Mouse (Mus musculus): ENCODE measurements around the gene Fam210b. TPM values are rescaled to one million over a fixed set of nuclear protein-coding genes. Genes with fewer than 3 reads are reported as not detected.

Fam210b gene
- polyA plus RNA-seq, 1 experiment, result 7.9 TPM

- Histone ChIP-seq H3K4me3 (ENCODE audit: control insufficient read depth, low read depth, low read length) (no peak overlapping the region), H3K4me1 (ENCODE audit: control insufficient read depth, insufficient read depth, low read length) (peaks cover 8% of the 10 kb centered on the region), H3K27me3 (ENCODE audit: control insufficient read depth, insufficient read depth, low read length) (no peaks in the 10 kb centered on the region), H3K36me3 (ENCODE audit: control insufficient read depth, insufficient read depth, low read length) (no peaks in the 10 kb centered on the region; the same call in 1 of the 2 replicates), H3K27ac (ENCODE audit: control insufficient read depth, insufficient read depth, low read depth, low read length) (no peak overlapping the region)
- TF ChIP-seq CTCF (IDR thresholded peaks at IDR 0.05; ENCODE audit: control insufficient read depth, insufficient read depth, insufficient replicate concordance, low read depth, low read length), result no peak
- TF ChIP-seq POLR2A (IDR thresholded peaks at IDR 0.05; ENCODE audit: control insufficient read depth, low read depth, low read length), result no peak
Observed at GRCm38 (mm10) chr2:172350773-172351172, 5.4 kb downstream of the Fam210b start.

- H3K4me3 ChIP-seq (ENCODE audit: control insufficient read depth, low read depth, low read length), result no peak overlapping the region
- no peaks in the 10 kb centered on the region for H3K4me1 ChIP-seq (ENCODE audit: control insufficient read depth, insufficient read depth, low read length)
- H3K27me3 ChIP-seq (ENCODE audit: control insufficient read depth, insufficient read depth, low read length), result no peaks in the 10 kb centered on the region
- peaks cover 1% of the 10 kb centered on the region for H3K36me3 ChIP-seq (ENCODE audit: control insufficient read depth, insufficient read depth, low read length)
- no peak overlapping the region for H3K27ac ChIP-seq (ENCODE audit: control insufficient read depth, insufficient read depth, low read depth, low read length)
- no peak for TF ChIP-seq POLR2A (IDR thresholded peaks at IDR 0.05; ENCODE audit: control insufficient read depth, low read depth, low read length)
- TF ChIP-seq CTCF (IDR thresholded peaks at IDR 0.05; ENCODE audit: control insufficient read depth, insufficient read depth, insufficient replicate concordance, low read depth, low read length), result no peak
Observed at GRCm38 (mm10) chr2:172353218-172353617, 7.9 kb downstream of the Fam210b start.

- H3K27me3 ChIP-seq (ENCODE audit: control insufficient read depth, insufficient read depth, low read length), result no peaks in the 10 kb centered on the region
- H3K27ac ChIP-seq (ENCODE audit: control insufficient read depth, insufficient read depth, low read depth, low read length), result no peak overlapping the region
- no peak overlapping the region for H3K4me3 ChIP-seq (ENCODE audit: control insufficient read depth, low read depth, low read length)
- TF ChIP-seq CTCF (IDR thresholded peaks at IDR 0.05; ENCODE audit: control insufficient read depth, insufficient read depth, insufficient replicate concordance, low read depth, low read length) (no peak), POLR2A (IDR thresholded peaks at IDR 0.05; ENCODE audit: control insufficient read depth, low read depth, low read length) (no peak)
- H3K4me1 ChIP-seq (ENCODE audit: control insufficient read depth, insufficient read depth, low read length), result no peaks in the 10 kb centered on the region
- H3K36me3 ChIP-seq (ENCODE audit: control insufficient read depth, insufficient read depth, low read length), result peaks cover 1% of the 10 kb centered on the region
Observed at GRCm38 (mm10) chr2:172354761-172355160, 9.4 kb downstream of the Fam210b start.

GRCm38 (mm10) chr2:172355833-172356232 lies 10.5 kb downstream of the Fam210b start:
- no peaks in the 10 kb centered on the region for H3K27me3 ChIP-seq (ENCODE audit: control insufficient read depth, insufficient read depth, low read length)
- no peaks in the 10 kb centered on the region for H3K4me1 ChIP-seq (ENCODE audit: control insufficient read depth, insufficient read depth, low read length)
- no peak overlapping the region for H3K27ac ChIP-seq (ENCODE audit: control insufficient read depth, insufficient read depth, low read depth, low read length)
- peaks cover 1% of the 10 kb centered on the region for H3K36me3 ChIP-seq (ENCODE audit: control insufficient read depth, insufficient read depth, low read length)
- no peak overlapping the region for H3K4me3 ChIP-seq (ENCODE audit: control insufficient read depth, low read depth, low read length)
- no peak for TF ChIP-seq CTCF (IDR thresholded peaks at IDR 0.05; ENCODE audit: control insufficient read depth, insufficient read depth, insufficient replicate concordance, low read depth, low read length)
- no peak for TF ChIP-seq POLR2A (IDR thresholded peaks at IDR 0.05; ENCODE audit: control insufficient read depth, low read depth, low read length)

GRCm38 (mm10) chr2:172363176-172363575 lies 17.8 kb downstream of the Fam210b start:
- H3K27me3 ChIP-seq (ENCODE audit: control insufficient read depth, insufficient read depth, low read length), result no peaks in the 10 kb centered on the region
- peaks cover 6% of the 10 kb centered on the region for H3K36me3 ChIP-seq (ENCODE audit: control insufficient read depth, insufficient read depth, low read length)
- H3K27ac ChIP-seq (ENCODE audit: control insufficient read depth, insufficient read depth, low read depth, low read length), result no peak overlapping the region
- H3K4me3 ChIP-seq (ENCODE audit: control insufficient read depth, low read depth, low read length), result no peak overlapping the region
- H3K4me1 ChIP-seq (ENCODE audit: control insufficient read depth, insufficient read depth, low read length), result peaks cover 2% of the 10 kb centered on the region; the same call in 1 of the 2 replicates
- TF ChIP-seq POLR2A (IDR thresholded peaks at IDR 0.05; ENCODE audit: control insufficient read depth, low read depth, low read length), result no peak
- no peak for TF ChIP-seq CTCF (IDR thresholded peaks at IDR 0.05; ENCODE audit: control insufficient read depth, insufficient read depth, insufficient replicate concordance, low read depth, low read length)

GRCm38 (mm10) chr2:172370411-172371223 lies 25.3 kb downstream of the Fam210b start, which contains the start of the genes Aurka and Cstf1:
Aurka (minus strand) TSS chr2:172370535.
Cstf1 (plus strand) TSS chr2:172370681.
- H3K27ac ChIP-seq (ENCODE audit: control insufficient read depth, insufficient read depth, low read depth, low read length), result peak within 1 kb of the TSS; percentile 100

GRCm38 (mm10) chr2:172371258-172371657 lies 25.9 kb downstream of the Fam210b start:
- no peak for TF ChIP-seq POLR2A (IDR thresholded peaks at IDR 0.05; ENCODE audit: control insufficient read depth, low read depth, low read length)
- TF ChIP-seq CTCF (IDR thresholded peaks at IDR 0.05; ENCODE audit: control insufficient read depth, insufficient read depth, insufficient replicate concordance, low read depth, low read length), result no peak

More at GRCm38 (mm10) chr2:172370411-172371223, 25.3 kb downstream of the Fam210b start, which contains the start of the genes Aurka and Cstf1:
- peak within 1 kb of the TSS; percentile 99 for H3K4me3 ChIP-seq (ENCODE audit: control insufficient read depth, low read depth, low read length)
- TF ChIP-seq POLR2A (IDR thresholded peaks at IDR 0.05; ENCODE audit: control insufficient read depth, low read depth, low read length) (peak; percentile 63), CTCF (IDR thresholded peaks at IDR 0.05; ENCODE audit: control insufficient read depth, insufficient read depth, insufficient replicate concordance, low read depth, low read length) (no peak; the same call in 1 of the 2 replicates)
- H3K4me1 ChIP-seq (ENCODE audit: control insufficient read depth, insufficient read depth, low read length), result peaks cover 5% of the 10 kb centered on the region
- peaks cover 6% of the 10 kb centered on the region for H3K36me3 ChIP-seq (ENCODE audit: control insufficient read depth, insufficient read depth, low read length)
- H3K27me3 ChIP-seq (ENCODE audit: control insufficient read depth, insufficient read depth, low read length), result no peaks in the 10 kb centered on the region

More at GRCm38 (mm10) chr2:172371258-172371657, 25.9 kb downstream of the Fam210b start:
- H3K4me1 ChIP-seq (ENCODE audit: control insufficient read depth, insufficient read depth, low read length), result peaks cover 5% of the 10 kb centered on the region
- H3K27me3 ChIP-seq (ENCODE audit: control insufficient read depth, insufficient read depth, low read length), result no peaks in the 10 kb centered on the region
- peak overlapping the region; percentile 100 for H3K27ac ChIP-seq (ENCODE audit: control insufficient read depth, insufficient read depth, low read depth, low read length)
- peaks cover 10% of the 10 kb centered on the region for H3K36me3 ChIP-seq (ENCODE audit: control insufficient read depth, insufficient read depth, low read length)
- H3K4me3 ChIP-seq (ENCODE audit: control insufficient read depth, low read depth, low read length), result peak overlapping the region; percentile 99

All from testis, adult 2 months (tissue).